Mouse (Mus musculus) hindbrain, embryonic 13.5 days (tissue): Measurements from ENCODE around the gene Dr1. TPM values are rescaled to one million over a fixed set of nuclear protein-coding genes. Genes with fewer than 3 reads are reported as not detected.
"Not testable (repeated sequence)": the region's sequence is repeated elsewhere in the genome, so short reads cannot be mapped to it uniquely, and the experiment has no call there.

Source experiments
- ATAC-seq: fragments of 200-750 bp; cut with Nextera tagmentation; 2 replicates; pipeline ENCODE4 v1.8.0; 2017; ENCODE audit warnings: moderate TSS enrichment; ENCODE audit not compliant: low FRiP score
- H3K27ac ChIP-seq: fragments of 300-500 bp; sonication (generic); 2 replicates; pipeline ENCODE4 v1.5.1; 2015; ENCODE audit warnings: inconsistent platforms, mild to moderate bottlenecking, moderate library complexity
- H3K27me3 ChIP-seq: fragments of 300-500 bp; sonication (generic); 2 replicates; pipeline ENCODE4 v1.6.1; 2015; ENCODE audit warnings: mild to moderate bottlenecking, inconsistent platforms
- H3K36me3 ChIP-seq: fragments of 300-500 bp; sonication (generic); 2 replicates; pipeline ENCODE4 v1.6.1; 2015; ENCODE audit warnings: mild to moderate bottlenecking, inconsistent platforms
- H3K4me1 ChIP-seq: fragments of 300-500 bp; sonication (generic); replicated peaks from 2 replicates; pipeline ENCODE4 v1.6.1; 2015; ENCODE audit warnings: inconsistent platforms
- H3K4me2 ChIP-seq: fragments of 300-500 bp; sonication (generic); 2 replicates; pipeline ENCODE4 v1.6.1; 2015; ENCODE audit warnings: inconsistent platforms, mild to moderate bottlenecking, moderate library complexity
- H3K4me3 ChIP-seq: fragments of 300-500 bp; sonication (generic); 2 replicates; pipeline ENCODE4 v1.5.1; 2015; ENCODE audit warnings: mild to moderate bottlenecking, inconsistent platforms
- H3K9ac ChIP-seq: fragments of 300-500 bp; sonication (generic); 2 replicates; pipeline ENCODE4 v1.6.1; 2015; ENCODE audit warnings: mild to moderate bottlenecking, inconsistent platforms
- H3K9me3 ChIP-seq: fragments of 300-500 bp; sonication (generic); 2 replicates; pipeline ENCODE4 v1.6.1; 2016; ENCODE audit warnings: inconsistent platforms
- WGBS: fragments of 180-500 bp; shearing (Covaris S2); methylation state at CpG from one replicate; pipeline ENCODE4 v1.1.7; 2015; 5-methylcytosine and 5-hydroxymethylcytosine counted together
- polyA plus RNA-seq: library from polyadenylated mRNA; unstranded; fragments of >200 nt; fragmentation: Nextera tagmentation; extraction: Ambion mirVana; gene quantifications from 2 replicates; pipeline ENCODE4 v1.2.1, GENCODE M21; 2015

The Dr1 gene
- 40.5 and 41.8 TPM in 2 replicates for polyA plus RNA-seq

DNA sequence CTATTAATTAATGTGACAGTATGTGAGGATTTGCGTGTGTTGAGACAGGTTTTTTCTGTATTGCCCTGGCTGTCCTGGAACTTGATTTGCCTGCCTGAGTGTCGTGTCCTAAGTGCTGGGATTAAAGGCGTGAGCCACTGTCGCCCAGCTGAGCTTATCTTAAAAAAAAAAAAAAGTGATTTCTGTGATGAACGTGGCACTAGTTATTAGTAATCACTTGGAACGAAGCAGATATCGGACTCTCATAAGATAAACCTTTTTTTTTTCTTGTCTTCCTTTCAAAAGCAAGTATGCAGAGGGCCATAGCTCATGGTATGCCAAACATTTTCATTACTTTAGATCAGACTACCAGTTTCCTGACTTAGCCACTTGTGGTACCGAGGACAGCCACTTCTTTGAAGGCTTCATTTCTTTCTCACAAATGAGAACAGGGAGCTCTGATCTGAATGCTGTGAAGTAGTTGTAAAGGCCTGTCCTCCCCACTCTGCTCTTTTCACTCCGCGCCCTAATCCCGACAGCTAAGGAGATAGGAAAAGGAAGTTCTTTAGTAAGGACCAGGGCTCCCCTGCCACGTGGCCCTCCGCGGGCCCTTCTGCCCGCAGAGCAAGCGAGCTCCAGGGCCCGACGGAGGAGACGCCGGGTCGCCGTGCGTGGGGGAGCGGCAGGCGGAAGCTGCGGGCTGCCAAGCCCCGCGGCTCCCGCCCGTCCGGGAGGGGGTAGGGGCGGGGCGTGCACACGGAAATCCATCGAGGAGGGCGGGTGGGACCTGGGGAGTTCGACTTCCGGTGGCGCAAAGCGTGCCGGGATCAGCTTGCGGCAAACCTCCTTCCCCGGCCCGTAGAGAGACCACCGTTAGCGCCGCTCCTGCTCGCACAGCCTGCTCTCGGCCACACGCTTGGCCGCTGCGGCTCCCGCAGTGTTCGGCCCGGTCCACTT is at the start of gene Dr1:
Gene Dr1 (plus strand): TSS at position 771 of the 936 bp plus-strand sequence.
- Histone ChIP-seq H3K4me2 (peak within 1 kb of the TSS; percentile 95), H3K4me1 (peaks cover 39% of the 10 kb centered on the region), H3K9ac (peak within 1 kb of the TSS; percentile 97), H3K36me3 (peaks cover 4% of the 10 kb centered on the region; the same call in 1 of the 2 replicates), H3K9me3 (no peaks in the 10 kb centered on the region), H3K4me3 (peak within 1 kb of the TSS; percentile 65), H3K27me3 (no peaks in the 10 kb centered on the region), H3K27ac (peak within 1 kb of the TSS; percentile 94)
- ATAC-seq = peak; percentile 99
- 6% methylated on average over 47 of the region's 55 CpGs for WGBS

GRCm38 (mm10) chr5:108224077-108224476 is 44.6 kb upstream of the Dr1 start:
- Histone ChIP-seq H3K27me3 (no peaks in the 10 kb centered on the region), H3K9ac (no peak overlapping the region), H3K4me3 (no peak overlapping the region), H3K9me3 (no peaks in the 10 kb centered on the region), H3K4me2 (no peak overlapping the region), H3K36me3 (no peaks in the 10 kb centered on the region), H3K4me1 (no peaks in the 10 kb centered on the region), H3K27ac (no peak overlapping the region)
- no peak for ATAC-seq

GRCm38 (mm10) chr5:108226159-108226558 is 42.5 kb upstream of the Dr1 start:
- H3K27ac ChIP-seq = no peak overlapping the region
- no peaks in the 10 kb centered on the region for H3K36me3 ChIP-seq
- H3K27me3 ChIP-seq = no peaks in the 10 kb centered on the region
- no peak overlapping the region for H3K9ac ChIP-seq
- H3K4me1 ChIP-seq = no peaks in the 10 kb centered on the region
- no peak for ATAC-seq
- no peak overlapping the region for H3K4me3 ChIP-seq
- no peak overlapping the region for H3K4me2 ChIP-seq
- no peaks in the 10 kb centered on the region for H3K9me3 ChIP-seq

DNA sequence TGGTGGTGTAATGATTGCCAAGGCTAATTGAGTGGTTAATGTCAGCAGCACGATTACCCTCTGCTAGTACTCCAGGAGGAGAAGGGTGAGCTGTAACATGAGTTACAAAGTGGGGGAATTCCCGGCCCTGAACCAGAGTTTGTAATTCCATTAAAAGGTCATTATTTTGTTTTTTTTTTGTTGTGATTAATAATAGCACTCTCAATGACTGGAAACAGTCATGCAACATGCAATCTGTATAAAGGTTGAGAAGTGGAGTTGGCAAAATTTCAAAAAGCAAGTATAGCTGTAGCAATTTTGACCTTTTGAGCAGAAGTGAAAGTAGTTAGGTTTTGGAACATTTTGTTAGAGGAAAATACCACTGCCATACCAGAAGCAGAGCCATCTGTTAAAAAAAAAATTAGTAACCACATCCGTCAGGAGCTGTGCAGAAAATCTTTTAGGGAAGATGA is 22.4 kb upstream of the Dr1 start:
- no peak for ATAC-seq
- 78% methylated on average over 3 of the region's 3 CpGs for WGBS

DNA sequence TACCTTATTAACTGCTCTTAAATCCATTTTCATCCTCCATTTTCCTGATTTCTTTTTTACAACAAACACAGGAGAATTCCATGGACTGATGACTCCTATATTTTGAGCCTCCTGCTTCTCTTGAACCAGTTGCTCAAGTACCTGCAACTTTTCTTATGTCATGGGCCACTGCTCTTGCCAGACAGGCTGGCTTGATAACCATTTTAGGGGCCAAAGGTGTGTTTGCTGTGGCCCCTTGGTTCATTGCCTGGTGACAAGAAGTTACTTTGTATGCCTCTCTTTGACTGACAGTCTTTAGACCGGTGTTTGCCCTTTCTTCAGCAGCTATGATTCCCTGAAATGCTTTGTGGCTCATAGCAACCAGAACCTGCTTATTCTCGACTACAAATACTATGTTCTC is 18.7 kb upstream of the Dr1 start:
- Histone ChIP-seq H3K9ac (no peak overlapping the region), H3K27ac (no peak overlapping the region), H3K4me2 (no peak overlapping the region), H3K4me1 (no peaks in the 10 kb centered on the region), H3K9me3 (no peaks in the 10 kb centered on the region), H3K36me3 (no peaks in the 10 kb centered on the region), H3K27me3 (no peaks in the 10 kb centered on the region), H3K4me3 (no peak overlapping the region)
- ATAC-seq = no peak
- 71% methylated on average over 2 of the region's 2 CpGs for WGBS

More for the DNA sequence above, 22.4 kb upstream of the Dr1 start:
- Histone ChIP-seq H3K36me3 (no peaks in the 10 kb centered on the region), H3K9me3 (no peaks in the 10 kb centered on the region), H3K4me1 (no peaks in the 10 kb centered on the region), H3K4me2 (no peak overlapping the region), H3K4me3 (no peak overlapping the region), H3K27ac (no peak overlapping the region), H3K9ac (no peak overlapping the region), H3K27me3 (no peaks in the 10 kb centered on the region)

- no peak for ATAC-seq
- no peaks in the 10 kb centered on the region for H3K36me3 ChIP-seq
- no peaks in the 10 kb centered on the region for H3K9me3 ChIP-seq
- H3K4me1 ChIP-seq = no peaks in the 10 kb centered on the region
- H3K9ac ChIP-seq = no peak overlapping the region
- 87% methylated on average over 5 of the region's 5 CpGs for WGBS
- no peaks in the 10 kb centered on the region for H3K27me3 ChIP-seq
- H3K4me2 ChIP-seq = no peak overlapping the region
- H3K4me3 ChIP-seq = no peak overlapping the region
- no peak overlapping the region for H3K27ac ChIP-seq
These were observed 13.4 kb upstream of the Dr1 start for GRCm38 (mm10) chr5:108255259-108255658.

GRCm38 (mm10) chr5:108262722-108263121 is 6.0 kb upstream of the Dr1 start:
- Histone ChIP-seq H3K27me3 (no peaks in the 10 kb centered on the region), H3K4me3 (no peak overlapping the region), H3K4me1 (peaks cover under 1% of the 10 kb centered on the region), H3K9me3 (no peaks in the 10 kb centered on the region), H3K4me2 (no peak overlapping the region), H3K27ac (no peak overlapping the region), H3K9ac (0 out of 2 replicates have a peak overlapping the region, but pooled peaks have one; percentile 44), H3K36me3 (no peaks in the 10 kb centered on the region)
- ATAC-seq = no peak
- 38% methylated on average over 4 of the region's 4 CpGs for WGBS

GRCm38 (mm10) chr5:108263785-108264184 is 4.9 kb upstream of the Dr1 start:
- not testable (repeated sequence) for H3K27ac ChIP-seq, H3K9ac ChIP-seq, H3K4me3 ChIP-seq, H3K27me3 ChIP-seq, ATAC-seq, H3K9me3 ChIP-seq, H3K4me2 ChIP-seq, H3K4me1 ChIP-seq, H3K36me3 ChIP-seq
- WGBS = 84% methylated on average over 1 of the region's 1 CpGs

GRCm38 (mm10) chr5:108266990-108267389 is 1.7 kb upstream of the Dr1 start:
- Histone ChIP-seq H3K4me2 (no peak overlapping the region), H3K9ac (no peak overlapping the region), H3K36me3 (no peaks in the 10 kb centered on the region), H3K27ac (no peak overlapping the region), H3K4me1 (peaks cover 29% of the 10 kb centered on the region), H3K4me3 (no peak overlapping the region), H3K27me3 (no peaks in the 10 kb centered on the region), H3K9me3 (no peaks in the 10 kb centered on the region)
- ATAC-seq = no peak

DNA sequence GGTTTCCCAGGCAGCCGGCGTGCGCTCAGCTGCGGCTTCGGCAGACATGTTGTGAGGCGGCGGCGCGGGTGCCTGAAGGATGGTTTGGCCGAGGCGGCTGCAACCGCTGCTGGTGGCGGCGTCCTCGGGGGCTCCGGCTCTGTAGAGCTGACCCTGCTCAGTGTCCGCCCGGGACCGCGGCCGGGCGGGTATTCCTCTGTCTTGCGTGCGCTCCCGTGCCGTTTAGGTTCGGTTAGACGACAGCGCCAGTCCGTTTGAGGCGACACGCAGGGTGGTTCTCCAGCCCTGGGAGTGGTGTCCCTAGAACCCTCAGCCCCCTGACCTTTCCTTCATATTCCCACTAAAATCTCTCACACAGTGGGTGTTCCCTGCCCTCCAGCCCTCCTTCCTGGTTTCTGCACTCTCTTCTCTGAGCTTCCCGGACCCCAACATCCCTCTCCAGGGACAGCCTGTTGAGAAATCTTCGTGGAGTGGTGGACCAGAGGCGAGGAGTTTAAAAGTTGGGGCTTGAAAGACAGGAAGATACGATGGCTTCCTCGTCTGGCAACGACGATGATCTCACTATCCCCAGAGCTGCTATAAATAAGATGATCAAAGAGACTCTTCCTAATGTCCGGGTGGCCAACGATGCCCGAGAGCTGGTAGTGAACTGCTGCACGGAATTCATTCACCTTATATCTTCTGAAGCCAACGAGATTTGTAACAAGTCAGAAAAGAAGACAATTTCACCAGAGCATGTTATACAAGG is 540 bp downstream of the Dr1 start:
- Histone ChIP-seq H3K9ac (peak overlapping the region; percentile 97), H3K9me3 (no peaks in the 10 kb centered on the region), H3K4me2 (peak overlapping the region; percentile 95), H3K4me3 (peak overlapping the region; percentile 65), H3K27ac (peak overlapping the region; percentile 94), H3K36me3 (peaks cover 4% of the 10 kb centered on the region; the same call in 1 of the 2 replicates), H3K4me1 (peaks cover 44% of the 10 kb centered on the region), H3K27me3 (no peaks in the 10 kb centered on the region)
- WGBS = under 1% methylated on average over 44 of the region's 44 CpGs
- ATAC-seq = peak; percentile 82; the same call in 1 of the 2 replicates

DNA sequence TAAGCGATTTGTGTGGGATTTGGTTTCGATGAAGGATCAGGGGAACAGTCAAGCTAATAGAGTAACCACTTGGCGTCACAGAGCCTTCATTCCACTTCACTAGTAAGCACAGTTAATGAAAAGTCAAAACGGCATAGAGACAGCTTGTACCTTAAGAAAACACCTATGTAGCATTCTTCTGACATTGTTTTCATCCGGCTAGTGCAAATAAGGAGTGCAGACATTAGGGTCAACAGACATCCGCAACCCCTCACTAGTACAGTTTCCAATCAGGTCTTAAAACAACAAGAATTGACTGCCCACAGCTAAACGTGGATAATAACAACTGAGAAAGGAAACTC is 1.1 kb downstream of the Dr1 start:
- no peak for ATAC-seq
- Histone ChIP-seq H3K27me3 (no peaks in the 10 kb centered on the region), H3K36me3 (peaks cover 4% of the 10 kb centered on the region; the same call in 1 of the 2 replicates), H3K9ac (peak overlapping the region; percentile 97), H3K9me3 (no peaks in the 10 kb centered on the region), H3K4me1 (peaks cover 45% of the 10 kb centered on the region), H3K4me2 (peak overlapping the region; percentile 95), H3K27ac (peak overlapping the region; percentile 94; the same call in 1 of the 2 replicates), H3K4me3 (peak overlapping the region; percentile 65)
- 20% methylated on average over 7 of the region's 7 CpGs for WGBS

DNA sequence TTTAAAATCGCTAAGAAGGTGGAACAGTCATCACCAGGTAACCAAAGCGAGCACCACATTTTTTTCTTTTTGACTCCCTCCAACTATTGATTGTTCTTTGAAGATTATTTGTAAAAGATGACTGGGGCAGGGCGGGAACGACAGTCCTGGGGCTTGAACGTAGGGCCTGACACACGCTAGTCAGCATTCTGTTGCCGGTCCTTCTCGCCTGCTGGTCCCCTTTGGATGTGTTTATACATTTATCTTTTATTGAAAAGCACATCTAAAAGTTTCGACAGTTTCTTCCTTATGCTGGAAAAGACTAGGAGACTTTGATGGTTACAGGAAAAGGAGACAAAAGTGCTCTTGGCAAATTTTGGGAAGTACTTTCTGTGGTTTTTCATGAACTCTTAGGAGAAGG is 1.7 kb downstream of the Dr1 start:
- peak overlapping the region; percentile 95 for H3K4me2 ChIP-seq
- H3K9ac ChIP-seq = peak overlapping the region; percentile 97
- H3K27me3 ChIP-seq = no peaks in the 10 kb centered on the region
- H3K27ac ChIP-seq = no peak overlapping the region
- H3K36me3 ChIP-seq = peaks cover 4% of the 10 kb centered on the region; the same call in 1 of the 2 replicates
- H3K4me3 ChIP-seq = peak overlapping the region; percentile 65
- WGBS = 48% methylated on average over 9 of the region's 9 CpGs
- ATAC-seq = no peak
- H3K9me3 ChIP-seq = no peaks in the 10 kb centered on the region
- peaks cover 45% of the 10 kb centered on the region for H3K4me1 ChIP-seq
